11 mouse cellular contexts compared by ENCODE assay signal in genomic region chr8:88049091-88049490, GRCm38 (mm10).
DNase-seq lines count a peak whose midpoint lies in the region; ATAC-seq lines count a peak whose summit lies in the region.
"Had no signal": no experiment of that assay in that cellular context is flagged by ENCODE, and none has a peak within 500 bp of the region (broad histone marks: within the 10 kb centered on the region; RNA-seq: fewer than 3 reads in every experiment).

No protein-coding gene starts in this region.

- intact Hi-C loops in heart, postnatal 10 days (cut with DNase I), result no loop called here

- H3K27me3 ChIP-seq in intestine, embryonic 16.5 days (replicated peaks; ENCODE audit: control insufficient read depth, insufficient read depth, low read length), result no peaks in the 10 kb centered on the region
- H3K27me3 ChIP-seq: midbrain, embryonic 12.5 days had no signal

- H3K9me3 ChIP-seq in intestine, embryonic 16.5 days (ENCODE audit: control insufficient read depth, low read length), result no peaks in the 10 kb centered on the region
- H3K9me3 ChIP-seq: midbrain, embryonic 12.5 days had no signal

- H3K27ac ChIP-seq in intestine, embryonic 16.5 days (ENCODE audit: low read length), result no peak overlapping the region
- H3K27ac ChIP-seq: midbrain, embryonic 12.5 days had no signal

- H3K4me2 ChIP-seq in intestine, embryonic 16.5 days (ENCODE audit: low read depth, low read length), result no peak overlapping the region
- H3K4me2 ChIP-seq: midbrain, embryonic 12.5 days had no signal

- 53% methylated on average over 5 of the region's 5 CpGs for WGBS in intestine, embryonic 16.5 days

- H3K4me3 ChIP-seq in intestine, embryonic 16.5 days (ENCODE audit: low read length), result no peak overlapping the region
- H3K4me3 ChIP-seq: midbrain, embryonic 12.5 days had no signal

- H3K4me1 ChIP-seq in intestine, embryonic 16.5 days (ENCODE audit: control insufficient read depth, insufficient read depth, low read length), result 0 out of 2 replicates have a peak, but pooled peaks cover 3% of the 10 kb centered on the region
- H3K4me1 ChIP-seq: midbrain, embryonic 12.5 days had no signal

- peak; percentile 32 for DNase-seq in adrenal gland, adult 2 months
- DNase-seq in adrenal gland, postnatal 4 days (ENCODE audit: low spot score in 2 of 2), result no peak
- peak; percentile 49 for DNase-seq in testis, postnatal 10 days (ENCODE audit: low spot score)
- DNase-seq in testis, postnatal 14 days (ENCODE audit: low spot score), result no peak
- DNase-seq in heart, postnatal 10 days, result peak; percentile 47 to 55
- DNase-seq in lung, postnatal 4 days, result peak; percentile 38 to 62
- no peak for DNase-seq in thymus, postnatal 10 days (ENCODE audit: low spot score in 2 of 2)
- DNase-seq: liver had no signal

- H3K9ac ChIP-seq in intestine, embryonic 16.5 days (ENCODE audit: low read depth, low read length), result no peak overlapping the region
- H3K9ac ChIP-seq: midbrain, embryonic 12.5 days had no signal

- no peak for ATAC-seq in intestine, embryonic 16.5 days
- ATAC-seq: Patski had no signal

- no peaks in the 10 kb centered on the region for H3K36me3 ChIP-seq in intestine, embryonic 16.5 days (ENCODE audit: control insufficient read depth, insufficient read depth, low read length)
- H3K36me3 ChIP-seq: midbrain, embryonic 12.5 days had no signal

Comparison
In these comparisons a context has a peak if more than half of its experiments do, and no peak if none do; other contexts are left out.
1. DNase-seq: peak in adrenal gland, adult 2 months (single experiment), testis, postnatal 10 days (single experiment), heart, postnatal 10 days (2 of 2) and lung, postnatal 4 days (2 of 2); none in adrenal gland, postnatal 4 days (0 of 2), testis, postnatal 14 days (single experiment) and thymus, postnatal 10 days (0 of 2).